Mouse (Mus musculus): ENCODE results near the gene Smg7. TPM values are rescaled to one million over a fixed set of nuclear protein-coding genes. Genes with fewer than 3 reads are reported as not detected.

Smg7 gene
- 6.1 and 6.6 TPM in 2 replicates for polyA plus RNA-seq (2015; fragmentation: Nextera tagmentation; extraction: Ambion mirVana)

GRCm38 (mm10) chr1:152901765-152902664, at the start of gene Smg7:
Gene Smg7, minus strand, starts transcription at chr1:152902646.
- Histone ChIP-seq H3K4me2 (ENCODE audit: low read depth, low read length) (peak within 1 kb of the TSS; percentile 98), H3K4me1 (ENCODE audit: insufficient read depth) (peaks cover 20% of the 10 kb centered on the region), H3K27ac (ENCODE audit: low read depth) (peak within 1 kb of the TSS; percentile 99), H3K9me3 (ENCODE audit: low read length) (no peaks in the 10 kb centered on the region), H3K9ac (replicated peaks) (peak within 1 kb of the TSS; percentile 97), H3K4me3 (ENCODE audit: low read depth, low read length) (peak within 1 kb of the TSS; percentile 99), H3K36me3 (replicated peaks; ENCODE audit: insufficient read depth, low read length) (0 out of 2 replicates have a peak, but pooled peaks cover 6% of the 10 kb centered on the region), H3K27me3 (ENCODE audit: insufficient read depth, low read length) (no peaks in the 10 kb centered on the region)
- DNase-seq (no peak), ATAC-seq (peak; percentile 18)
- TF ChIP-seq CTCF (IDR thresholded peaks at IDR 0.05; ENCODE audit: low read depth), result no peak
- TF ChIP-seq EP300 (IDR thresholded peaks at IDR 0.05; ENCODE audit: low read depth), result no peak
- under 1% methylated on average over 59 of the region's 93 CpGs for WGBS (ENCODE audit: insufficient replicate concordance)

- H3K4me2 ChIP-seq (ENCODE audit: low read depth, low read length), result no peak overlapping the region
- no peak overlapping the region for H3K4me3 ChIP-seq (ENCODE audit: low read depth, low read length)
- no peak overlapping the region for H3K27ac ChIP-seq (ENCODE audit: low read depth)
- H3K9ac ChIP-seq (replicated peaks), result no peak overlapping the region
- WGBS (ENCODE audit: insufficient replicate concordance), result 50% methylated on average over 4 of the region's 4 CpGs
- no peak for DNase-seq
- no peaks in the 10 kb centered on the region for H3K4me1 ChIP-seq (ENCODE audit: insufficient read depth)
- no peaks in the 10 kb centered on the region for H3K36me3 ChIP-seq (replicated peaks; ENCODE audit: insufficient read depth, low read length)
- ATAC-seq, result no peak
- no peaks in the 10 kb centered on the region for H3K9me3 ChIP-seq (ENCODE audit: low read length)
- TF ChIP-seq EP300 (IDR thresholded peaks at IDR 0.05; ENCODE audit: low read depth), result no peak
- no peak for TF ChIP-seq CTCF (IDR thresholded peaks at IDR 0.05; ENCODE audit: low read depth)
- H3K27me3 ChIP-seq (ENCODE audit: insufficient read depth, low read length), result no peaks in the 10 kb centered on the region
Observed at GRCm38 (mm10) chr1:152942977-152943376, 40.5 kb upstream of the Smg7 start.

DNA sequence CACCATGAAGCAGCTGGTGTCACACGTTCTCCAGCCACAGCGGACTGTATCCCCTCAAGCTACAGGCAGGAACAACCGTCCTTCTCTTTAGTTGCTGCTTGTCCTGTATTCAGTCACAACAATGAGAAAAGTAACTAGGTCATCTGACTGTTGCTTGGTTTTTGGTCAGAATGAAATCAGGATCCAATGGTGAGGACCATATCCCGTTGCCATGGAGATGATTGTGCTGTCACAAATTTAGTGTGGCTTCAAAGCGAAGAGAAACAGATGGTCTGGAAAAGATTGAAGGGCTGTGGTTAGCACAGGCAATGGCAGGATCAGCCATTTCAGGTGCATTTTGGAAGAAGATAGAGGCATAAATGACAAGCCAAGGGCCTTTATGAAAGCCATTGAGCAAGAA, 33.9 kb upstream of the Smg7 start:
- DNase-seq (no peak), ATAC-seq (no peak)
- Histone ChIP-seq H3K27me3 (ENCODE audit: insufficient read depth, low read length) (no peaks in the 10 kb centered on the region), H3K9me3 (ENCODE audit: low read length) (no peaks in the 10 kb centered on the region), H3K4me2 (ENCODE audit: low read depth, low read length) (no peak overlapping the region), H3K27ac (ENCODE audit: low read depth) (no peak overlapping the region), H3K9ac (replicated peaks) (no peak overlapping the region), H3K36me3 (replicated peaks; ENCODE audit: insufficient read depth, low read length) (no peaks in the 10 kb centered on the region), H3K4me1 (ENCODE audit: insufficient read depth) (no peaks in the 10 kb centered on the region), H3K4me3 (ENCODE audit: low read depth, low read length) (no peak overlapping the region)
- TF ChIP-seq CTCF (IDR thresholded peaks at IDR 0.05; ENCODE audit: low read depth) (no peak), EP300 (IDR thresholded peaks at IDR 0.05; ENCODE audit: low read depth) (no peak)
- 68% methylated on average over 5 of the region's 5 CpGs for WGBS (ENCODE audit: insufficient replicate concordance)

GRCm38 (mm10) chr1:152935476-152935875, 33.0 kb upstream of the Smg7 start:
- Histone ChIP-seq H3K27me3 (ENCODE audit: insufficient read depth, low read length) (no peaks in the 10 kb centered on the region), H3K4me2 (ENCODE audit: low read depth, low read length) (no peak overlapping the region), H3K9ac (replicated peaks) (no peak overlapping the region), H3K4me1 (ENCODE audit: insufficient read depth) (no peaks in the 10 kb centered on the region), H3K9me3 (ENCODE audit: low read length) (no peaks in the 10 kb centered on the region), H3K27ac (ENCODE audit: low read depth) (no peak overlapping the region), H3K4me3 (ENCODE audit: low read depth, low read length) (no peak overlapping the region), H3K36me3 (replicated peaks; ENCODE audit: insufficient read depth, low read length) (no peaks in the 10 kb centered on the region)
- TF ChIP-seq CTCF (IDR thresholded peaks at IDR 0.05; ENCODE audit: low read depth), result no peak
- DNase-seq (no peak), ATAC-seq (no peak)
- WGBS (ENCODE audit: insufficient replicate concordance), result 76% methylated on average over 6 of the region's 6 CpGs

DNA sequence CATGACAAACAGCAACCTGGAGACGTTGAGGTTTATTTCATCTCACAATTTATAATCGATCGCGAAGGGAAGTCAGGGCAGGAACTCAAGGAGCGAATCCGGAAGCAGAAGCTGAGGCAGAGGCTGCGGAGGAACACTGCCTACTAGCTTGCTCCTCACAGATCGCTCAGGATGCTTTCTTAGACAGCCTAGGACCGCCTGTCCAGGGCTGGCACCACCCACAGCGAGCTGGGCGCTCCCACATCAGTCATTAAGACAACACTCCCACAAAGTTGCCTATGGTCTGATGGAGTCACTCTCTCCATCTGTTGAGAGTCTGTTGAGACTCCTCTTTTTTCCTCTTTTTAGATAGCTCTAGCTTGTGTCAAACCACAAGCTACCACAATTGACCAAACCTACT, 31.5 kb upstream of the Smg7 start:
- no peaks in the 10 kb centered on the region for H3K4me1 ChIP-seq (ENCODE audit: insufficient read depth)
- H3K4me2 ChIP-seq (ENCODE audit: low read depth, low read length), result no peak overlapping the region
- ATAC-seq, result no peak
- no peak overlapping the region for H3K9ac ChIP-seq (replicated peaks)
- no peaks in the 10 kb centered on the region for H3K36me3 ChIP-seq (replicated peaks; ENCODE audit: insufficient read depth, low read length)
- TF ChIP-seq CTCF (IDR thresholded peaks at IDR 0.05; ENCODE audit: low read depth), result no peak
- TF ChIP-seq EP300 (IDR thresholded peaks at IDR 0.05; ENCODE audit: low read depth), result no peak
- WGBS (ENCODE audit: insufficient replicate concordance), result 36% methylated on average over 11 of the region's 11 CpGs
- H3K27ac ChIP-seq (ENCODE audit: low read depth), result no peak overlapping the region
- no peaks in the 10 kb centered on the region for H3K27me3 ChIP-seq (ENCODE audit: insufficient read depth, low read length)
- H3K4me3 ChIP-seq (ENCODE audit: low read depth, low read length), result no peak overlapping the region
- H3K9me3 ChIP-seq (ENCODE audit: low read length), result no peaks in the 10 kb centered on the region
- no peak for DNase-seq

- TF ChIP-seq CTCF (IDR thresholded peaks at IDR 0.05; ENCODE audit: low read depth), result no peak
- no peak for TF ChIP-seq EP300 (IDR thresholded peaks at IDR 0.05; ENCODE audit: low read depth)
- no peak for DNase-seq
- no peaks in the 10 kb centered on the region for H3K36me3 ChIP-seq (replicated peaks; ENCODE audit: insufficient read depth, low read length)
- ATAC-seq, result no peak
- H3K27ac ChIP-seq (ENCODE audit: low read depth), result no peak overlapping the region
- H3K4me2 ChIP-seq (ENCODE audit: low read depth, low read length), result no peak overlapping the region
- H3K27me3 ChIP-seq (ENCODE audit: insufficient read depth, low read length), result no peaks in the 10 kb centered on the region
- WGBS (ENCODE audit: insufficient replicate concordance), result 48% methylated on average over 3 of the region's 3 CpGs
- H3K4me1 ChIP-seq (ENCODE audit: insufficient read depth), result no peaks in the 10 kb centered on the region
- H3K9me3 ChIP-seq (ENCODE audit: low read length), result no peaks in the 10 kb centered on the region
- no peak overlapping the region for H3K4me3 ChIP-seq (ENCODE audit: low read depth, low read length)
- no peak overlapping the region for H3K9ac ChIP-seq (replicated peaks)
Observed at GRCm38 (mm10) chr1:152921786-152922185, 19.3 kb upstream of the Smg7 start.
